Comparison of ENCODE assay signal across 9 mouse cellular contexts in genomic region chr5:105404961-105405360, GRCm38 (mm10). TPM values are rescaled to one million over a fixed set of nuclear protein-coding genes. Genes with fewer than 3 reads are reported as not detected.
DNase-seq lines count a peak whose midpoint lies in the region; ATAC-seq and TF ChIP-seq lines count a peak whose summit lies in the region.
"Had no signal": no experiment of that assay in that cellular context is flagged by ENCODE, and none has a peak within 500 bp of the region (broad histone marks: within the 10 kb centered on the region; RNA-seq: fewer than 3 reads in every experiment).

No protein-coding gene starts in this region.

- dilution Hi-C loops in CH12.LX (cut with MboI; ENCODE audit: extremely low pct_ligation_motif_present, extremely low pct_unique_long_range_greater_than_20kb, low sequenced_read_pairs): no loop called here

- no peak overlapping the region for H3K4me3 ChIP-seq in CH12.LX (replicated peaks in 1 of 3; ENCODE audit: low read depth in 2 of 3, low read length in 2 of 3, poor library complexity in 1 of 3)
- H3K4me3 ChIP-seq in liver, postnatal 0 days (ENCODE audit: low read depth, low read length): no peak overlapping the region
- H3K4me3 ChIP-seq: hindbrain, embryonic 15.5 days; stomach, embryonic 15.5 days had no signal

- TF ChIP-seq EP300 in CH12.LX (IDR thresholded peaks at IDR 0.05; ENCODE audit: low read length): no peak
- no peak for TF ChIP-seq EP300 in liver, postnatal 0 days (IDR thresholded peaks at IDR 0.05; ENCODE audit: low read depth)

- no peaks in the 10 kb centered on the region for H3K9me3 ChIP-seq in CH12.LX (replicated peaks; ENCODE audit: low read length)
- H3K9me3 ChIP-seq in liver, postnatal 0 days (ENCODE audit: low read length): no peaks in the 10 kb centered on the region
- H3K9me3 ChIP-seq: hindbrain, embryonic 15.5 days; stomach, embryonic 15.5 days had no signal

- no peaks in the 10 kb centered on the region for H3K79me2 ChIP-seq in CH12.LX (replicated peaks; ENCODE audit: control insufficient read depth, extremely low read depth, insufficient read depth, poor library complexity, severe bottlenecking)

- no peak for TF ChIP-seq POLR2A in CH12.LX (IDR thresholded peaks at IDR 0.05; ENCODE audit: low read depth, low read length)

- TF ChIP-seq RAD21 in CH12.LX (IDR thresholded peaks at IDR 0.05; ENCODE audit: low read depth, low read length): peak; percentile 95

- H3K27ac ChIP-seq in CH12.LX (ENCODE audit: insufficient read depth, low read depth): no peak overlapping the region
- no peak overlapping the region for H3K27ac ChIP-seq in liver, postnatal 0 days (ENCODE audit: low read depth)
- H3K27ac ChIP-seq: hindbrain, embryonic 15.5 days; stomach, embryonic 15.5 days had no signal

- H3K9ac ChIP-seq in CH12.LX (ENCODE audit: insufficient read depth, low read depth): no peak overlapping the region
- no peak overlapping the region for H3K9ac ChIP-seq in liver, postnatal 0 days (replicated peaks)
- H3K9ac ChIP-seq: hindbrain, embryonic 15.5 days; stomach, embryonic 15.5 days had no signal

- 9% methylated on average over 8 of the region's 8 CpGs for WGBS in liver, postnatal 0 days (ENCODE audit: insufficient replicate concordance)

- in situ Hi-C loops in CH12.LX (cut with MboI; ENCODE audit: low pct_ligation_motif_present, low pct_unique_long_range_greater_than_20kb, low sequenced_read_pairs): loop anchor here (5.0 to 10.0 kb wide), 4 partner anchors 92 to 467 kb away; no protein-coding TSS in a partner anchor

- peak; percentile 69 to 94 for TF ChIP-seq CTCF in CH12.LX (conservative IDR thresholded peaks at IDR 0.05 in 1 of 2, IDR thresholded peaks at IDR 0.05 in 1 of 2; ENCODE audit: low read depth in 2 of 2, low read length in 2 of 2)
- peak; percentile 91 for TF ChIP-seq CTCF in liver, postnatal 0 days (IDR thresholded peaks at IDR 0.05; ENCODE audit: low read depth)

- DNase-seq in B cell, adult 2 months: peak; percentile 83 to 86
- DNase-seq in CH12.LX (ENCODE audit: extremely low read depth): peak; percentile 72
- DNase-seq in cerebellum, adult 18-20 months: peak; percentile 67 to 82
- peak; percentile 20 to 44 for DNase-seq in gastrocnemius, adult 8-10 months (ENCODE audit: low spot score in 2 of 2)
- peak; percentile 64 to 90 for DNase-seq in kidney, postnatal 25 days
- DNase-seq in liver, postnatal 0 days: peak; percentile 77
- DNase-seq in right cerebral cortex, postnatal 4 days: peak; percentile 91

- peaks cover 0 to 26% of the 10 kb centered on the region in 2 experiments; a peak in 2 of 4 replicates for H3K4me1 ChIP-seq in CH12.LX (ENCODE audit: control insufficient read depth in 1 of 2, insufficient read depth in 2 of 2)
- H3K4me1 ChIP-seq in liver, postnatal 0 days (ENCODE audit: insufficient read depth): no peaks in the 10 kb centered on the region; the same call in 1 of the 2 replicates
- H3K4me1 ChIP-seq: stomach, embryonic 15.5 days had no signal

- H3K4me2 ChIP-seq in CH12.LX (ENCODE audit: insufficient read depth, low read depth, poor library complexity, severe bottlenecking): peak overlapping the region; percentile 23; the same call in 1 of the 2 replicates
- no peak overlapping the region for H3K4me2 ChIP-seq in liver, postnatal 0 days (ENCODE audit: low read depth, low read length)
- H3K4me2 ChIP-seq: hindbrain, embryonic 15.5 days; stomach, embryonic 15.5 days had no signal

- no peak for ATAC-seq in liver, postnatal 0 days

- H3K36me3 ChIP-seq in CH12.LX (replicated peaks in 1 of 2; ENCODE audit: control insufficient read depth in 1 of 2, insufficient read depth in 1 of 2, low read length in 1 of 2): no peaks in the 10 kb centered on the region
- H3K36me3 ChIP-seq in liver, postnatal 0 days (replicated peaks; ENCODE audit: insufficient read depth, low read length): no peaks in the 10 kb centered on the region
- H3K36me3 ChIP-seq: hindbrain, embryonic 15.5 days; stomach, embryonic 15.5 days had no signal

- no peaks in the 10 kb centered on the region for H3K27me3 ChIP-seq in CH12.LX (replicated peaks)
- H3K27me3 ChIP-seq in liver, postnatal 0 days (ENCODE audit: insufficient read depth, low read length): no peaks in the 10 kb centered on the region
- H3K27me3 ChIP-seq: hindbrain, embryonic 15.5 days; stomach, embryonic 15.5 days had no signal

TF ChIP-seq in CH12.LX, 34 proteins besides CTCF, POLR2A, EP300 and RAD21:
- TF ChIP-seq MAZ (IDR thresholded peaks at IDR 0.05; ENCODE audit: low read depth, low read length) (no peak), MAX (IDR thresholded peaks at IDR 0.05; ENCODE audit: low read length) (peak; percentile 33; the same call in 1 of the 2 replicates), ZC3H11A (IDR thresholded peaks at IDR 0.05; ENCODE audit: low read depth, low read length) (peak; percentile 85; the same call in 1 of the 2 replicates), JUND (conservative IDR thresholded peaks at IDR 0.05; ENCODE audit: low read depth, low read length) (0 out of 2 replicates have a peak, but pooled peaks have one; percentile 15), SMC3 (IDR thresholded peaks at IDR 0.05; ENCODE audit: low read depth, low read length) (peak; percentile 87), KAT2A (IDR thresholded peaks at IDR 0.05; ENCODE audit: insufficient replicate concordance, low read length) (no peak), POLR2AphosphoS2 (IDR thresholded peaks at IDR 0.05; ENCODE audit: low read depth, low read length) (no peak), MEF2A (IDR thresholded peaks at IDR 0.05; ENCODE audit: borderline replicate concordance, low read depth, low read length) (0 out of 2 replicates have a peak, but pooled peaks have one; percentile 8), PAX5 (IDR thresholded peaks at IDR 0.05; ENCODE audit: low read length) (no peak), HCFC1 (IDR thresholded peaks at IDR 0.05; ENCODE audit: low read depth, low read length) (no peak), CHD2 (IDR thresholded peaks at IDR 0.05; ENCODE audit: low read length) (no peak), CHD1 (IDR thresholded peaks at IDR 0.05; ENCODE audit: low read depth, low read length) (no peak)

RNA-seq across cellular contexts. Expression of gene Lrrc8b, which starts 10.6 kb away (rescaled TPM):
- total RNA-seq in CH12.LX (2012; rRNA removed) (0.13 and 0.21 TPM in 2 replicates), CH12.LX (2014; rRNA removed) (0.38 and 0.40 TPM in 2 replicates)
- 0.37 and 0.40 TPM in 2 replicates for polyA plus RNA-seq in CH12.LX (2012; ENCODE audit: insufficient read length, low read depth)
- 1 to 10 TPM in 2 of 4 experiments, under 1 TPM in 2; 0.91 to 1.7 (median 1.3) TPM for total RNA-seq in gastrocnemius, adult 8-10 months (2022)
- polyA plus RNA-seq in liver, postnatal 0 days (2015; fragmentation: Nextera tagmentation; extraction: Ambion mirVana): 1.1 and 1.4 TPM in 2 replicates

Comparison
In these comparisons a context has a peak if more than half of its experiments do, and no peak if none do; other contexts are left out.
1. DNase-seq: peak in every context shown above with its lines; median percentile 91 in right cerebral cortex, postnatal 4 days; 84 in B cell, adult 2 months; 77 in kidney, postnatal 25 days; 77 in liver, postnatal 0 days; 74 in cerebellum, adult 18-20 months; 72 in CH12.LX; 32 in gastrocnemius, adult 8-10 months.